Mouse (Mus musculus) liver, postnatal 0 days (tissue): ENCODE measurements around the gene Tpsab1.

ENCODE experiments used
- CTCF ChIP-seq: sonication (generic); IDR thresholded peaks from 2 replicates; pipeline ENCODE4 v1.5.1; 2016; ENCODE audit warnings: antibody characterized with exemption, low read depth
- EP300 ChIP-seq: IDR thresholded peaks from 2 replicates; pipeline ENCODE4 v1.6.1; 2016; ENCODE audit warnings: antibody characterized with exemption, low read depth, mild to moderate bottlenecking

DNA sequence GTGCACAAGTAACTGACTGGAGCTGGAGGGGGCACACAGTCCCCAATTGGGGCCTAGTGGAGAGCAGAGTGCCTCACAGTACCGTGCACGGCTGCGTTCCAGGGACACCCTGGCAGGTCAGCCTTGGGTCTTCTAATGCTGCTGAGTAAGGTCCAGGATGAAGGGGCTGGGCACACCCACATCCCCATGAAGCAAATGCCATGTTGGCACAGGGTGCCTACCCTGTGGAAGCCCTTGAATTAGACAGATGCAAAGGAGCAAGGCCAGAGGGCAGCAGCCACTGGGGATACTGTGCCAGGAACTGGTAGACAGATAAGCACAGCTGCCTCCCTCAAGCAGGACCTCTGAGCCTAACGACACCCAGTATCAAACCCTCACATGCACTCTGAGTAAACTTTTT lies 49.2 kb upstream of the Tpsab1 start:
- TF ChIP-seq CTCF (no peak), EP300 (no peak)
